Mouse (Mus musculus) kidney, embryonic 14.5 days (tissue): ENCODE data around the gene Phf7. TPM values are rescaled to one million over a fixed set of nuclear protein-coding genes. Genes with fewer than 3 reads are reported as not detected.
A peak's percentile ranks its signal among the peaks of the same experiment; 100 is the strongest.

Experiments
- ATAC-seq: fragments of 200-750 bp; cut with Nextera tagmentation; 2 replicates; pipeline ENCODE4 v1.8.0; 2017; ENCODE audit warnings: moderate number of reproducible peaks, mild to moderate bottlenecking, moderate TSS enrichment, moderate library complexity; ENCODE audit not compliant: low FRiP score, low TSS enrichment
- H3K27ac ChIP-seq: fragments of 300-500 bp; sonication (generic); 2 replicates; pipeline ENCODE4 v1.5.1; 2014; ENCODE audit warnings: low read depth, mild to moderate bottlenecking, low read length, moderate library complexity, mixed read lengths
- H3K27me3 ChIP-seq: fragments of 300-500 bp; sonication (generic); 2 replicates; pipeline ENCODE4 v1.6.1; 2014; ENCODE audit warnings: mild to moderate bottlenecking, low read length; ENCODE audit not compliant: control insufficient read depth, insufficient read depth
- H3K36me3 ChIP-seq: fragments of 300-500 bp; sonication (generic); 2 replicates; pipeline ENCODE4 v1.6.1; 2014; ENCODE audit warnings: low read length, mixed read lengths; ENCODE audit not compliant: control insufficient read depth, insufficient read depth
- H3K4me1 ChIP-seq: fragments of 300-500 bp; sonication (generic); 2 replicates; pipeline ENCODE4 v1.6.1; 2014; ENCODE audit warnings: low read length, mixed read lengths; ENCODE audit not compliant: control insufficient read depth, insufficient read depth
- H3K4me2 ChIP-seq: fragments of 300-500 bp; sonication (generic); replicated peaks from 2 replicates; pipeline ENCODE4 v1.6.1; 2014; ENCODE audit warnings: low read depth, mild to moderate bottlenecking, low read length
- H3K4me3 ChIP-seq: fragments of 300-500 bp; sonication (generic); 2 replicates; pipeline ENCODE4 v1.5.1; 2014; ENCODE audit warnings: mild to moderate bottlenecking, low read length
- H3K9ac ChIP-seq: fragments of 300-500 bp; sonication (generic); 2 replicates; pipeline ENCODE4 v1.6.1; 2014; ENCODE audit warnings: low read depth, mild to moderate bottlenecking, low read length, moderate library complexity
- H3K9me3 ChIP-seq: fragments of 300-500 bp; sonication (generic); 2 replicates; pipeline ENCODE4 v1.6.1; 2016; ENCODE audit warnings: low read length; ENCODE audit not compliant: control insufficient read depth
- WGBS: fragments of 180-500 bp; shearing (Covaris S2); extraction: QIAGEN DNeasy Blood & Tissue Kit; methylation state at CpG from one replicate; pipeline ENCODE4 v1.1.7; 2014; 5-methylcytosine and 5-hydroxymethylcytosine counted together
- polyA plus RNA-seq: library from polyadenylated mRNA; unstranded; fragments of >200 nt; fragmentation: Nextera tagmentation; extraction: Ambion mirVana; gene quantifications from 2 replicates; pipeline ENCODE4 v1.2.1, GENCODE M21; 2014

Gene Phf7
- polyA plus RNA-seq, result 12.4 and 14.7 TPM in 2 replicates

- Histone ChIP-seq H3K4me3 (peak within 1 kb of the TSS; percentile 98), H3K9me3 (no peaks in the 10 kb centered on the region), H3K36me3 (peaks cover 35% of the 10 kb centered on the region), H3K4me2 (peak within 1 kb of the TSS; percentile 61), H3K4me1 (peaks cover 6% of the 10 kb centered on the region), H3K9ac (peak within 1 kb of the TSS; percentile 98), H3K27ac (peak within 1 kb of the TSS; percentile 93), H3K27me3 (no peaks in the 10 kb centered on the region)
- under 1% methylated on average over 75 of the region's 75 CpGs for WGBS
- peak; percentile 93 for ATAC-seq
These were observed at the start of gene Phf7, which contains the start of gene Bap1 for GRCm38 (mm10) chr14:31251084-31251604. Phf7 (minus strand) TSS chr14:31251317. Bap1 (plus strand) TSS chr14:31251450.

- no peak for ATAC-seq
- Histone ChIP-seq H3K27ac (no peak overlapping the region), H3K36me3 (no peaks in the 10 kb centered on the region), H3K4me2 (no peak overlapping the region), H3K4me1 (no peaks in the 10 kb centered on the region), H3K27me3 (no peaks in the 10 kb centered on the region), H3K9ac (no peak overlapping the region), H3K9me3 (no peaks in the 10 kb centered on the region), H3K4me3 (no peak overlapping the region)
- WGBS, result 82% methylated on average over 8 of the region's 8 CpGs
These were observed 34.6 kb upstream of the Phf7 start for GRCm38 (mm10) chr14:31285728-31286127.

GRCm38 (mm10) chr14:31272164-31272563, 21.0 kb upstream of the Phf7 start:
- 22% methylated on average over 7 of the region's 7 CpGs for WGBS
- Histone ChIP-seq H3K4me1 (peaks cover 14% of the 10 kb centered on the region), H3K4me2 (no peak overlapping the region), H3K36me3 (no peaks in the 10 kb centered on the region), H3K27me3 (no peaks in the 10 kb centered on the region), H3K9me3 (no peaks in the 10 kb centered on the region), H3K9ac (no peak overlapping the region), H3K27ac (no peak overlapping the region), H3K4me3 (no peak overlapping the region)
- no peak for ATAC-seq

GRCm38 (mm10) chr14:31271121-31271520, 20.0 kb upstream of the Phf7 start:
- no peak overlapping the region for H3K27ac ChIP-seq
- H3K4me2 ChIP-seq, result no peak overlapping the region
- no peaks in the 10 kb centered on the region for H3K27me3 ChIP-seq
- no peak overlapping the region for H3K4me3 ChIP-seq
- H3K4me1 ChIP-seq, result peaks cover 14% of the 10 kb centered on the region
- ATAC-seq, result no peak
- H3K9ac ChIP-seq, result no peak overlapping the region
- H3K36me3 ChIP-seq, result no peaks in the 10 kb centered on the region
- WGBS, result 91% methylated on average over 6 of the region's 6 CpGs
- no peaks in the 10 kb centered on the region for H3K9me3 ChIP-seq

GRCm38 (mm10) chr14:31269456-31270100, 18.5 kb upstream of the Phf7 start:
- H3K27ac ChIP-seq, result peak overlapping the region; percentile 65
- peak; percentile 92 for ATAC-seq
- peak overlapping the region; percentile 36 for H3K4me3 ChIP-seq
- peak overlapping the region; percentile 40; the same call in 1 of the 2 replicates for H3K9ac ChIP-seq
- WGBS, result 15% methylated on average over 26 of the region's 28 CpGs
- peak overlapping the region; percentile 64 for H3K4me2 ChIP-seq
- H3K4me1 ChIP-seq, result peaks cover 14% of the 10 kb centered on the region
- H3K36me3 ChIP-seq, result no peaks in the 10 kb centered on the region
- no peaks in the 10 kb centered on the region for H3K27me3 ChIP-seq
- H3K9me3 ChIP-seq, result no peaks in the 10 kb centered on the region

GRCm38 (mm10) chr14:31268301-31269001, 17.3 kb upstream of the Phf7 start:
- H3K27ac ChIP-seq, result peak overlapping the region; percentile 38; the same call in 1 of the 2 replicates

GRCm38 (mm10) chr14:31267649-31268048, 16.5 kb upstream of the Phf7 start:
- no peaks in the 10 kb centered on the region for H3K9me3 ChIP-seq
- 81% methylated on average over 11 of the region's 11 CpGs for WGBS
- no peak overlapping the region for H3K9ac ChIP-seq
- H3K27me3 ChIP-seq, result no peaks in the 10 kb centered on the region
- no peak for ATAC-seq
- no peak overlapping the region for H3K4me3 ChIP-seq
- H3K36me3 ChIP-seq, result 0 out of 2 replicates have a peak, but pooled peaks cover 3% of the 10 kb centered on the region
- H3K4me1 ChIP-seq, result peaks cover 14% of the 10 kb centered on the region
- no peak overlapping the region for H3K27ac ChIP-seq
- no peak overlapping the region for H3K4me2 ChIP-seq

More at GRCm38 (mm10) chr14:31268301-31269001, 17.3 kb upstream of the Phf7 start:
- H3K27me3 ChIP-seq, result no peaks in the 10 kb centered on the region
- peaks cover 14% of the 10 kb centered on the region for H3K4me1 ChIP-seq
- H3K9ac ChIP-seq, result no peak overlapping the region
- H3K36me3 ChIP-seq, result no peaks in the 10 kb centered on the region
- ATAC-seq, result no peak
- peak overlapping the region; percentile 64 for H3K4me2 ChIP-seq
- H3K9me3 ChIP-seq, result no peaks in the 10 kb centered on the region
- peak overlapping the region; percentile 36; the same call in 1 of the 2 replicates for H3K4me3 ChIP-seq
- 74% methylated on average over 9 of the region's 9 CpGs for WGBS

- no peak overlapping the region for H3K4me2 ChIP-seq
- H3K27ac ChIP-seq, result no peak overlapping the region
- WGBS, result 94% methylated on average over 9 of the region's 9 CpGs
These were observed 9.8 kb upstream of the Phf7 start for GRCm38 (mm10) chr14:31260932-31261331.

GRCm38 (mm10) chr14:31260374-31260773, 9.3 kb upstream of the Phf7 start:
- Histone ChIP-seq H3K9me3 (no peaks in the 10 kb centered on the region), H3K27ac (no peak overlapping the region), H3K9ac (no peak overlapping the region), H3K4me2 (no peak overlapping the region), H3K36me3 (peaks cover 68% of the 10 kb centered on the region), H3K4me1 (no peaks in the 10 kb centered on the region), H3K4me3 (no peak overlapping the region), H3K27me3 (no peaks in the 10 kb centered on the region)
- no peak for ATAC-seq
- WGBS, result 96% methylated on average over 4 of the region's 4 CpGs

More at GRCm38 (mm10) chr14:31260932-31261331, 9.8 kb upstream of the Phf7 start:
- H3K4me3 ChIP-seq, result no peak overlapping the region
- peaks cover 63% of the 10 kb centered on the region for H3K36me3 ChIP-seq
- H3K9ac ChIP-seq, result no peak overlapping the region
- H3K9me3 ChIP-seq, result no peaks in the 10 kb centered on the region
- ATAC-seq, result no peak
- no peaks in the 10 kb centered on the region for H3K4me1 ChIP-seq
- no peaks in the 10 kb centered on the region for H3K27me3 ChIP-seq
